Mouse (Mus musculus): ENCODE results near the gene Tbc1d1. TPM values are rescaled to one million over a fixed set of nuclear protein-coding genes. Genes with fewer than 3 reads are reported as not detected.

Gene Tbc1d1
- total RNA-seq, 2 experiments from 2014 or later, result 37.3 to 54.6 TPM

DNA sequence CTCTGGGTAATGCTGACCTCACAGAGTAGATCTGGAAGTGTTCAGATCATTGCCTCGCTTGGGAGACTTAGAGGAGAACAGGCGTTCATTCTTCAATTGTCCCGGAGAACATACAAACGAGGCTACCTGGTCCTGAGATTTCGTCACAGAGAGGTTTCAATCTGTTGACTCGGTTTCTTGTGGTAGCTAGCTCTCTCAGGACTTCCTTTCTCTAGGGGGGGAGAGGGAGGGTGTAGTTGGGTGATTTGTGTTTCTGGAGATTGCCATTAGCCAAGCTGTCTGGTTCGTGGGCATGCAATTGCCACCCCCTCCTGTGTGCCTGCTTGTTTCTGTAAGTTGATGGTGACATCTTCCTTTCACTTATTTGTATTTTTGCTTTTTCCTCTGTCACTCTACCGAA, 221.6 kb downstream of the Tbc1d1 start:
- ATAC-seq (ENCODE audit: poor library complexity, severe bottlenecking), result peak; percentile 17; the same call in 1 of the 2 replicates

- peak; percentile 74 for ATAC-seq (ENCODE audit: poor library complexity, severe bottlenecking)
These were observed 222.6 kb downstream of the Tbc1d1 start for GRCm38 (mm10) chr5:64378591-64379275.

DNA sequence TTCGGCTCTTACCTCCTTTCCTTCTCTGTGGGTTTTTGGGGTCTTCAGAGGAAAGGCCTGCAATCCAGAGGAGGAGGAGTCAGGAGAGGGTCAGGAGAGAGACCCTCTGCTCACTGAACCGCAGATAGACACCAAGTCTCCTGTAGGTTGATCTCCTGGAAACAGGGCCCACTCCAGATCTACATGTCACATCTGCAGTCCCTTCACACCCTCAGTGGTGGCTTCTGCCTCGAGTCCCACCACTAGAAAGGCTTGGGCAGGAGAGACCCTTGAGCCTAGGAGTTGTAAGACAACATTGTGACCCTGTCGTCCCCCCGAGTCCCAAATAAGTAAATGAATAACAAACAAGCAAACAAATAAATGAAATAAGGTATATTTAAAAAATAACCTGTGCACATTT, 223.7 kb downstream of the Tbc1d1 start:
- ATAC-seq (ENCODE audit: poor library complexity, severe bottlenecking), result no peak

GRCm38 (mm10) chr5:64380698-64381375, 224.7 kb downstream of the Tbc1d1 start:
- ATAC-seq (ENCODE audit: poor library complexity, severe bottlenecking), result peak; percentile 41

GRCm38 (mm10) chr5:64381538-64381937, 225.4 kb downstream of the Tbc1d1 start:
- no peak for ATAC-seq (ENCODE audit: poor library complexity, severe bottlenecking)

DNA sequence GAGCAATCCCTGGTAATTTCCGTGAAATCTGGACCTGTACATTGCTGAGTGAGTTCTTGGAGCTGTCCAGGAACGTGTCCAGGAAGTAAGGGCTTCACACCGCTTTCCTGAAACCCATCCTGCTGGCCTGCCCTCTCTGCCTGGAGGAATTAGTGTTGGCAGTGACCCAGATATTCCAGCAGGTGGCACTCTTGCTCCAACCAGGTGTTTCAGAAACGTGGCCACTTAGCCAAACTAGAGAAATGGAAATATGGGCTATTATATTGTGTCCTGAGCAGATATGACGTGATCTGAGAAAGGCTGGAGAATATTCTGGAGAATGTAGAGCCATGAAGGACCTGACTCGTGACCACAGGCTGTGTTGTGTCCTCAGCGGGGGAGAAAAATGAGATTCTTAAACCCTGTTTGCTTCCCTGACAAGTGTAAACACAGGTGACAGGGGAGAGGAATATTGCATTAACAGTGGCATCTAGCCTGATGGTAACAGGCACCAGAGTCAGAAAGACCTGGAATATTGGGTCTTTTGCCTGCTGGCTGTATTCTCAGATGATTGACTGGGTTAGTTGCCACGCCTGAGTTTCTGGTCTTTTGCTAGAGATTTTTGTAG, 226.4 kb downstream of the Tbc1d1 start:
- peak; percentile 48 for ATAC-seq (ENCODE audit: poor library complexity, severe bottlenecking)

DNA sequence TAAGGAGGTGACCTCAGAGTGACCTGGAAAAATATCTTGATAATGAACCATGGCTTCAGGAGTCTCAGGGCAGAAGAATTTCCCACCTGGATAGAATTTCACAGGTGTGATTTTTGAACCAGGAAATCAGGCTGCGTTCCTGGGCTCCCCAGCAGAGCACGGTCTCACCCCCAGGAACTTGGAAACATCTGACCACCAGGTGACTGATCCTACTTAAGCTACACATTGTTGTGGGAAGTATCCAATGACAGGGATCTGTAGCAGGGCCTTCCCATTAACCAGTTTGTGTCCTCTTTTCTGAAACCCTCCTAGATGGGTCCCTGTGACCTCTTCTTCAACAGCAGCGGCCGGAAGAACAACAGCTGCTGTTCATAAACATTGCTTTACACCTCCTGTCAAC, 227.1 kb downstream of the Tbc1d1 start:
- ATAC-seq (ENCODE audit: poor library complexity, severe bottlenecking), result no peak

GRCm38 (mm10) chr5:64384546-64384945, 228.4 kb downstream of the Tbc1d1 start:
- no peak for ATAC-seq (ENCODE audit: poor library complexity, severe bottlenecking)

- ATAC-seq (ENCODE audit: poor library complexity, severe bottlenecking), result no peak
These were observed 230.9 kb downstream of the Tbc1d1 start for GRCm38 (mm10) chr5:64386996-64387395.

- no peak for ATAC-seq (ENCODE audit: poor library complexity, severe bottlenecking)
These were observed 233.3 kb downstream of the Tbc1d1 start for GRCm38 (mm10) chr5:64389202-64389929.

DNA sequence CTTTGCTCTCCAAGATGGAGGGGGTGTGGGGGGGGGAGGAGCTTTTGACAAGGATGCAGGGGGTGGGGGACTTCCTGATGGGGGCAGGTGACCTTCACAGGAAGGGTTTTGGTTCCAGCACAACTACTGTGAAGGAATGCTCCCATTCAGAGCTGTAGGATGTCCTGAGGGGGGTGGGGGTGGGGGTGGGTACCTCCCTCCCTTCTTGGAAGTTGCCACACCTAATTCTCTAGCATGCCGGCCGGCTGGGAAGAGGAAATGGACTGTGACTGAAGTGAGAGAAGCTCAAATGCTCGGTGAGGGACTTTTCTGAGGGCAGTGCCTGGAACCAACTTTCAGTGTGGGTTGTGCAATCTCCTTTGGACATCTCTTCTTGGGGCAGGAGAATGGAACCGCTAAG, 235.2 kb downstream of the Tbc1d1 start:
- peak; percentile 71 for ATAC-seq (ENCODE audit: poor library complexity, severe bottlenecking)

DNA sequence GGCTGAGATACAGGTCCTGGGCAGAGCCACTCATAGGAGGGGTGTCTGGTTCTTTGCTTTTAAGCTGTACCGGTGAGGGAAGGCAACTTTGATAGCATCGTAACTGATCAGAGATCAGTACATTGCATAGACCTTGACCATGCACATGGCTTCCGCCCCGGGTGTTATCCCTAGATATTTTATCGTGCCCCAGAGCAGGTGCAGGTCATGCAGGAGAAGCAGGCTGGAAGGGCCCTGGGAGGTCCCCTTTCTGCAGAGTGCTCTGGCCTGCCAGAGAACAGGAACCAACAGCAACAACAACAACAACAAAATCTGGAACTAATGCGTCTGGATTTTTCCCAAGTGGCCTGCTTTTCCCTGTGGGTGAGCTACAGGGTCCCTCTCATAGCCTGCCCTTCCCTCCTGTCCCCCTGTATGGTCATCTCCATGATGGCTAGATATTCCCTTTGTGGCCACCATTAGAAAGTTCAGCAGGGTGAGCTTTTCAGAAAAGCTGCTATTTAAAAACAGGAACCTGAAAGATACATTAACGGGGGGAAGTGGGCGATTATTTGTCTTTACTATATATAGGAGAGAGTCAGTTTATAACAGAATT, 236.4 kb downstream of the Tbc1d1 start:
- ATAC-seq (ENCODE audit: poor library complexity, severe bottlenecking), result peak; percentile 39; the same call in 1 of the 2 replicates

DNA sequence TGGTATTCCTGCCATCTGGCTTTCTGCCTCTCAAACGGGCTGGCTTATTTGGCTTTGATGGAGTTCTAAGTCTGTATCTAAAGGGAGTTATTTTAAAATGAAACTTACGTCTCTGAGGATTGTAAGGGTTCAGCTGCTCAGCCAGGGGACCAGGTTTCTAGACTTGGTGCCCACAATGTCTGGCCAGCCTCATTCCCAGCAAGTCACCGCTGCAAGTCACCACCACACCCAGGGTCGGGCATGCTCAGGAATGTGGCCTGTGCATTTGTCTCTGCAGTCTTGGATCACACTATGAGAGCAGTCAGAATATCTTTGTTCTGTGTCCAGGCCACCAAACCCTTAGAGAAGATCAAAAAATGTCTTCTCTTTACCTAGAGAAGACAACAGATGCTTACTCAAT, 237.4 kb downstream of the Tbc1d1 start:
- ATAC-seq (ENCODE audit: poor library complexity, severe bottlenecking), result no peak

- ATAC-seq (ENCODE audit: poor library complexity, severe bottlenecking), result no peak
These were observed 242.1 kb downstream of the Tbc1d1 start for GRCm38 (mm10) chr5:64398155-64398554.

- no peak for ATAC-seq (ENCODE audit: poor library complexity, severe bottlenecking)
These were observed 244.6 kb downstream of the Tbc1d1 start for GRCm38 (mm10) chr5:64400742-64401141.

Other genes with a start within 250 kb of the Tbc1d1 start
- 23.3 and 28.7 TPM in 2 replicates for gene Rell1, start 187.4 kb upstream of the Tbc1d1 start, total RNA-seq (2015)
- gene Rell1, start 187.4 kb upstream of the Tbc1d1 start, total RNA-seq (2017), result 27.1 and 28.3 TPM in 2 replicates
- 42.4 and 53.4 TPM in 2 replicates for gene Pgm2, start 63.4 kb upstream of the Tbc1d1 start, total RNA-seq (2015)
- 40.5 and 41.3 TPM in 2 replicates for gene Pgm2, start 63.4 kb upstream of the Tbc1d1 start, total RNA-seq (2017)

All from megakaryocyte, adult 5-6 weeks (primary cell).